Comparison of ENCODE assay signal across 11 mouse cellular contexts in genomic region chr4:4729427-4729826, GRCm38 (mm10).
DNase-seq lines count a peak whose midpoint lies in the region; ATAC-seq and TF ChIP-seq lines count a peak whose summit lies in the region.
"Had no signal": no experiment of that assay in that cellular context is flagged by ENCODE, and none has a peak within 500 bp of the region (broad histone marks: within the 10 kb centered on the region; RNA-seq: fewer than 3 reads in every experiment).

No protein-coding gene starts in this region.

- no peaks in the 10 kb centered on the region for H3K9me3 ChIP-seq in forebrain, embryonic 12.5 days
- no peaks in the 10 kb centered on the region for H3K9me3 ChIP-seq in forebrain, embryonic 16.5 days (ENCODE audit: control insufficient read depth, low read length)
- no peaks in the 10 kb centered on the region for H3K9me3 ChIP-seq in lung, embryonic 14.5 days (ENCODE audit: low read depth, low read length)
- H3K9me3 ChIP-seq: heart, embryonic 13.5 days; lung, embryonic 15.5 days; stomach, embryonic 15.5 days had no signal

- no peak overlapping the region for H3K9ac ChIP-seq in forebrain, embryonic 12.5 days
- H3K9ac ChIP-seq in forebrain, embryonic 16.5 days (replicated peaks; ENCODE audit: low read depth, low read length), result no peak overlapping the region
- no peak overlapping the region for H3K9ac ChIP-seq in lung, embryonic 14.5 days
- H3K9ac ChIP-seq: heart, embryonic 13.5 days; lung, embryonic 15.5 days; stomach, embryonic 15.5 days had no signal

- no peak overlapping the region for H3K27ac ChIP-seq in forebrain, embryonic 12.5 days
- H3K27ac ChIP-seq in forebrain, embryonic 16.5 days (ENCODE audit: low read length), result no peak overlapping the region
- H3K27ac ChIP-seq in lung, embryonic 14.5 days (ENCODE audit: low read depth), result no peak overlapping the region
- H3K27ac ChIP-seq: heart, embryonic 13.5 days; lung, embryonic 15.5 days; stomach, embryonic 15.5 days had no signal

- ATAC-seq in forebrain, embryonic 12.5 days (ENCODE audit: low FRiP score), result peak; percentile 61; the same call in 1 of the 2 replicates
- ATAC-seq in forebrain, embryonic 16.5 days, result no peak
- no peak; the same call in 1 of the 2 replicates for ATAC-seq in lung, embryonic 14.5 days (ENCODE audit: insufficient read depth)
- no peak for ATAC-seq in monocyte, adult 5-6 weeks (replicated peaks; ENCODE audit: insufficient number of reproducible peaks, low FRiP score, low TSS enrichment, poor library complexity, severe bottlenecking)
- no peak for ATAC-seq in erythroblast, adult 5-6 weeks (replicated peaks; ENCODE audit: low FRiP score, poor library complexity, severe bottlenecking)

- no peaks in the 10 kb centered on the region for H3K27me3 ChIP-seq in forebrain, embryonic 12.5 days
- H3K27me3 ChIP-seq in forebrain, embryonic 16.5 days (replicated peaks; ENCODE audit: control insufficient read depth, insufficient read depth, low read length), result no peaks in the 10 kb centered on the region
- H3K27me3 ChIP-seq in lung, embryonic 14.5 days (ENCODE audit: insufficient read depth, low read length), result no peaks in the 10 kb centered on the region
- H3K27me3 ChIP-seq: heart, embryonic 13.5 days; lung, embryonic 15.5 days; stomach, embryonic 15.5 days had no signal

- no peak overlapping the region for H3K4me3 ChIP-seq in forebrain, embryonic 12.5 days (replicated peaks)
- no peak overlapping the region for H3K4me3 ChIP-seq in forebrain, embryonic 16.5 days (replicated peaks; ENCODE audit: low read length)
- no peak overlapping the region for H3K4me3 ChIP-seq in lung, embryonic 14.5 days (ENCODE audit: low read depth, low read length)
- H3K4me3 ChIP-seq: heart, embryonic 13.5 days; lung, embryonic 15.5 days; stomach, embryonic 15.5 days had no signal

- peak; percentile 53 for DNase-seq in lung, embryonic 14.5 days
- no peak for DNase-seq in lung, postnatal 25 days (ENCODE audit: low spot score)
- peak; percentile 54 for DNase-seq in brain, adult 2 months (ENCODE audit: low read depth, low spot score)
- peak; percentile 20 for DNase-seq in mesoderm, embryonic 11.5 days (ENCODE audit: low read depth, low spot score)

- TF ChIP-seq CTCF in lung, embryonic 14.5 days (IDR thresholded peaks at IDR 0.05; ENCODE audit: low read depth), result peak; percentile 64

- WGBS in forebrain, embryonic 12.5 days, result 55% methylated on average over 3 of the region's 3 CpGs
- WGBS in forebrain, embryonic 16.5 days, result 59% methylated on average over 3 of the region's 3 CpGs
- 55% methylated on average over 3 of the region's 3 CpGs for WGBS in lung, embryonic 14.5 days

- H3K36me3 ChIP-seq in forebrain, embryonic 12.5 days (replicated peaks), result no peaks in the 10 kb centered on the region
- H3K36me3 ChIP-seq in forebrain, embryonic 16.5 days (ENCODE audit: control insufficient read depth, insufficient read depth), result no peaks in the 10 kb centered on the region
- no peaks in the 10 kb centered on the region for H3K36me3 ChIP-seq in lung, embryonic 14.5 days (ENCODE audit: insufficient read depth)
- H3K36me3 ChIP-seq: heart, embryonic 13.5 days; lung, embryonic 15.5 days; stomach, embryonic 15.5 days had no signal

- H3K4me1 ChIP-seq in forebrain, embryonic 12.5 days, result no peaks in the 10 kb centered on the region
- no peaks in the 10 kb centered on the region for H3K4me1 ChIP-seq in forebrain, embryonic 16.5 days (replicated peaks; ENCODE audit: control insufficient read depth, insufficient read depth, low read length)
- no peaks in the 10 kb centered on the region for H3K4me1 ChIP-seq in lung, embryonic 14.5 days (ENCODE audit: insufficient read depth)
- H3K4me1 ChIP-seq: heart, embryonic 13.5 days; lung, embryonic 15.5 days; stomach, embryonic 15.5 days had no signal

- H3K4me2 ChIP-seq in forebrain, embryonic 12.5 days, result no peak overlapping the region
- H3K4me2 ChIP-seq in forebrain, embryonic 16.5 days (ENCODE audit: low read length), result no peak overlapping the region
- H3K4me2 ChIP-seq in lung, embryonic 14.5 days, result no peak overlapping the region
- H3K4me2 ChIP-seq: heart, embryonic 13.5 days; lung, embryonic 15.5 days; stomach, embryonic 15.5 days had no signal
